Mouse (Mus musculus): Measurements from ENCODE around the gene Dpagt1.
A peak's percentile ranks its signal among the peaks of the same experiment; 100 is the strongest.
"Not testable (repeated sequence)": the region's sequence is repeated elsewhere in the genome, so short reads cannot be mapped to it uniquely, and the experiment has no call there.

Gene Dpagt1

DNA sequence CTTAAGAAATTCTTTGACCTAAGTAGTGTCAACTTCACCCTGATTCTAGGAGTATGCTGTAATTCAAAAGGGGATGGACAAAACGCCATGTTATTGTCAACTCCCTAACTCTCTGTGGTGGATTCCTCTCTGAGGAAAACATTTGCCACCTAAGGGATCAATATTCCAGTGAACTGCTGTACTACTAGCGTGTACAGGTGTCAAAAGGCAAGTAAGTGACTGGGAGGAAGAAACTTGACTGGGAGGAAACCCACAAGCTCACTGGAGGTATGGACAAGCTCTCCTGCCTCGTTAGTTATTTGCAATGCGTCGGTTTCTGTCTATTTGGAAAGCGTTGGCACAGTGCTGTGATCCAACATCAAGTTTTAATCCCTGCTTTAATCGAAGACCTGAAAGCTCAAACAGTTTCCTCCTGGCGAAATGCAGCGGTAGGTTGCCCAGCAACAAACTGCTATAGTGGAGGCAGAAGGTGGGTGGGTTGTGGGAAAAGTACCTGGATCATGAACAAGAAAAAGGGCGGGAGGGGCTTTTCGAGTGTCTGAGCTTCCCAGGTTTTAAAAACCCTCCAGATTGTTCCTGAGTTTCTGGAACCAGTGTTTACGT lies at the start of gene Dpagt1:
TSS of gene Dpagt1 (plus strand) at position 252 of the 603 bp plus-strand sequence.
- DNase-seq, result no peak

DNA sequence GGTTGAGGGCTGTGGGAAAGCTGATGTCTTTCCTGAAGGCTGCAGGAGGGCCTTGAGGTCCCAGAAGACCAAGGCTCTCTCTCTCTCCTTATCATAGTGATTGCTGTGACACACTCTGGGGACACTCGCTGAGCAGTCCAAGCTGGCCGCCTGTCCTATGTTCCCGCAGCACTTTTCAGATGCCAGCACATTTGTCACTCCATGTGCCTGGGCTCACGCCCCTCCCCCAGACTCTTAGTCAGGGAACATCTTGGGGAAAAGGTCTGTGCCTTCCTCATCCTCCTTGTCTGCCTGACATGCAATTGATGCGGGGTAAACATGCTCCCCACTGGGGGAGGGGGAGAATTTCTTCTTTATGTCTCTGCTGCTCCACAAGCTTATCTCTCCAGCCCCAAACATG lies 42.6 kb upstream of the Dpagt1 start:
- DNase-seq, result no peak

DNA sequence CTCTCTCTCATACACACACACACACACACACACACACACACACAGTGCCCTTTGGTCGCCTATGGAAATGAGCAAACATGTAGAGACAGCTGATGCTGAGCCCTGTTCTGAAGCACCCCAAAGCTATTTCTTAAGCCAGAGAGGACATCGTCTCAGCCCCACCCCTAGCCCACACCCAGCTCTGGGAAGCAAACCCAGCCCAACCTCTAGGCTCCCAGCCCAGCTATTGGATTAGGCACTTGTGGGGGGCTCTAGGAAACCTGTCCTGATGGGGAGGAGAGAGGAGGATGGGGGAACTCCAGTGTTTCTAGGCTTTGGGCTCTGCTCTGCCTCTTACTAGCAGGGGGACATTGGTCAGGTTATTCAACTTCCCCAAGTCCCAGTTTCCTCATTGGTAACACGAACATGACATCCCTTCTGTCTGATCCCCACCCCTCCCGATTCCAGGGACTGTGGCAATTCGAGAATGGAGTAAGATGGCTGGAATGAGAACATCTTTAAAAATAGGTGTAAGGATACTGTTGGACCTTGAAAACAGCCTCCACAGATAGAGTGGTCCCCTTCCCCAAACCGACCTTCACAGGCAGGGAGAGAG lies 39.5 kb upstream of the Dpagt1 start:
- no peak for DNase-seq

DNA sequence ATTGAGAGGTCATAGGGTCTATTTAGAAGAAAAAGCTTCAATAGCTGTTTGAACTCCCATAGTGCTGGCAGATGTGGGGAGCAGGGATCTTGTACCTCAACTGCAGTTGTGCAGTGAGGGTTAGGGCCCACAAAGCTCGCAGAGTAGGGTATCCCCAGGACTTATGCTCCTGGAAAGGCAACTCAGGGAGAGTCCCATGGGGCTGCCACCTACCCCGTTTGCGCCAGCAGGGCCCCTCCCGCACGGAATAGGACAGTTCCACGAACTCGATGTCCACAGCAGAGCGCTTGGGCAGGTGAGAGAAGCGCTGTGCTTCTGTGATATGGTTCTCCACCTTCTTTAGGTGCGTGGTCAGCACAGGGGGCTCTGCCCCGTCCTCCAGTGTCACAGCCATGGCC lies 38.8 kb upstream of the Dpagt1 start:
- peak; percentile 21 to 27 for DNase-seq

DNA sequence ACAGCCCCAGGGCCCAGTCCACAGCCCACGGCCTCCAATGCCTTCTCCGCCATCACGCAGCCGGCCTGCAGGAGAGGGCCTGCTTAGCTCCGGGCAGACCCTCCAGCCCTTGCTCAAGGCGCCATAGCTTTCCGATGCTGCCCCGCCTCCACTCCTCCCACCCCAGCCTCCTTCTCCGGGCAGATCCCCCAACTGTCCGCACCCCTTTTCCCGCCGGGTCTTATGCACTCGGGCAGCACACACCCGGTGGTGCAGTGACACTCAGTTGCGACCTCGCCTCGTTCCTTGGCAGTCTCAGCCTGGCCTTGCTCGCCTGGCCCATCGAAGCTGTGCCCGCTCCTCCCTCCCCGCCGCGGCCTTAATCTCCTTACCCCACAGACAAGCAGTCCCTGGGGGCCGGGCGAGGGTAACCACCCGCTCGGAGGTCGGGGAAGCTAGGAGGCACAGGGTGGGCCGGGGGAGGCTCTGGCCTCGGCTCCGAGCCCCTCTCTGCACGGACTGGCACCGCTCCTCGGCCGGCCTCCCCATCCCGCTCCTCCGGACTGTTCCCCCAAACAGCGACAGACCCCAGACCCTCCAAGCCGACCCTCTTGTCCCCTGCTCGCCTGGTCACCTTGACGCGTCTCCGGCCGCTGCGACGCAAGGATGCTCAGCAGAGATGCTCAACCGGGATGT lies 38.3 kb upstream of the Dpagt1 start:
- peak; percentile 26 to 27 for DNase-seq

DNA sequence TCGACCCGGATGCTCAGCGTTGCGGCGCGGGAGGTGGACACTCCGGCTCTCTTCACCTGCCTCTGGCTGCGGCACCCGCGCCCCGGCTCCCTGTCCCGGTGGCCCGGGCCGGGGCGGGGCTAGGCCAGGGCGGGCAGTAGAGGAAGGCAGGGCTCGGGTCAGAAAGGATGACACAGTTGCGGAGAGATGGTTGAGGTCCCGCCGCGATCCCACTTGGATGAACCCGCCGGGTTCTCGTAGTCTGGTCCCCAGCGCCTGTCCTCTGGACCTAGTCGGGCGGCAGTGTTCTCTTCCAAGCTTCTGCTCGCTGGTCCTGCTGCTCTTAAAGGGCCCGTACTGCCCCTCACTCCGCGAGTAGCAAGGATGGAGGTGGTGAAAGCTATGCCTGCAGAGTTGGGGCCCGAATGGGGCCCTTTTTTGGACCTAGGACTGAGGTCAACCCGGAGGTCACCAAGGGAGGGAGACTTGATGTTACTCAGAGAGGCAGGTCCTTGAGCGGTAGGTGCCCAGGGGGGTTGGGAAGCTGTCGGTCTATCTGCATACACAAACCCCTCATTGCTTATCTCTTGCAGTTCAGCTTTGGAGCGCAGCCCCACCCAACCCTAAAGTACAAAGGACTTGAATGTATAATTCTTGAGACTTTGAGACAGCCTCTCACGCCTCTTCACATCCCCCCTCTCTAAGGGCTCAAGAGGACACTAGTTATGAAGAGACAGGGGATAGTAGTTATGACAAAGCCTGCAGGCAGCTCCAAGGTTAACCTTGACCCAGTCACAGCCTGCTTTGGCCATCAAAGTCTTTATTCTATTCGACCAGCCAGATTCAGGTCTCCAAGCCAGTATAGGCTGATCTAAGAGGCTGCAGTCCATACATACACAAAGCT lies 37.5 kb upstream of the Dpagt1 start, which contains the start of gene Abcg4:
TSS of gene Abcg4 (minus strand) at position 540 of the 883 bp plus-strand sequence.
- peak; percentile 15 to 29 for DNase-seq

DNA sequence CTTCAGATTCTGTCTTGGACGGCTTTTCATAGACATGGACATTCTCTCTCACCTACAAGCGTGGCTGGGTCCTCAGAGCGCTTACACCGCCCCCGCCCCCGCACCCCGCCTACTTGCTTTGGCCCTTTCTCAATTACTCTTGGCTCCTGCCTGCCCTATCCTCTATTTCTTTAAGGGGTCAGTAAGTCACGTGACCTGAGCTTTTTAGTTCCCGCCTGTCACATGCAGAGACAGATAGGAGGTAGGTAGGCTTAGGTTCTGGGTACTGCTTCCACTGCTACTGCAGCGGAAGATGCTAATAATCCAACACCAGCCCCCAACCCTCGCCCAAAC lies 36.9 kb upstream of the Dpagt1 start:
- DNase-seq, result no peak

DNA sequence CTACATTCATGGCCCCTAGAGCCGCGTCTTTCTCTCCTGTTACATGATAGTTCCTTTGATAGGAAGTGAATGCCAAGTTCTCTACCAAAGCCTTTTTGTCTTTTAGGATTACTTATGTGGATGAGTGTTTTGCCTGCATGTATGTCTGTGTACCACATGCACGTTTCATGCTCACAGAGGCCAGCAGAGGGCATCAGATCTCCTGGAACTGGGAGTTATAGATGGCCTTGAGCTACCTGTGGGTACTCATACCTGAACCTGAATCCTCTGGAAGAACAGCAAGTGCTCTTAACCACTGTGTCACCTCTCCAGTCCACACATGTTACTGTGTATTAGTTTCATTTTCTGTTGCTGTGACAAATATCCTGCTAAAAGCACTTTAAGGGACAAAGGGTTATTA lies 33.3 kb upstream of the Dpagt1 start:
- DNase-seq, result peak; percentile 69 to 71

DNA sequence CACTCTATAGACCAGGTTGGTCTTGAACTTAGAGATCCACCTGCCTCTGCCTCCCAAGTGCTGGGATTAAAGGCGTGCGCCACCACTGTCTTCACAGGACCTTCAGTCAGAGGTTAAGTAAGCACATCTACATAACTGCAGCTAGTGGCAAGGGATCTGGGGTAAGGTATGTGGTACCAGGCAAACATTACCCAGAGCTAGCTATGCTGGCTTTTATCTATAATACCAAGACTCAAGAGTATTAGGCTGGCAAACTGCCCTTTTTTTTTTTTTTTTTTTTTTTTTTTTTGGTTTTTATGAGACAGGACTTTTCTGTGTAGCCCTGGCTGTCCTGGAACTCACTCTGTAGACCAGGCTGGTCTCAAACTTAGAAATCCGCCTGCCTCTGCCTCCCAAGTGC lies 25.8 kb upstream of the Dpagt1 start:
- not testable (repeated sequence) for DNase-seq

DNA sequence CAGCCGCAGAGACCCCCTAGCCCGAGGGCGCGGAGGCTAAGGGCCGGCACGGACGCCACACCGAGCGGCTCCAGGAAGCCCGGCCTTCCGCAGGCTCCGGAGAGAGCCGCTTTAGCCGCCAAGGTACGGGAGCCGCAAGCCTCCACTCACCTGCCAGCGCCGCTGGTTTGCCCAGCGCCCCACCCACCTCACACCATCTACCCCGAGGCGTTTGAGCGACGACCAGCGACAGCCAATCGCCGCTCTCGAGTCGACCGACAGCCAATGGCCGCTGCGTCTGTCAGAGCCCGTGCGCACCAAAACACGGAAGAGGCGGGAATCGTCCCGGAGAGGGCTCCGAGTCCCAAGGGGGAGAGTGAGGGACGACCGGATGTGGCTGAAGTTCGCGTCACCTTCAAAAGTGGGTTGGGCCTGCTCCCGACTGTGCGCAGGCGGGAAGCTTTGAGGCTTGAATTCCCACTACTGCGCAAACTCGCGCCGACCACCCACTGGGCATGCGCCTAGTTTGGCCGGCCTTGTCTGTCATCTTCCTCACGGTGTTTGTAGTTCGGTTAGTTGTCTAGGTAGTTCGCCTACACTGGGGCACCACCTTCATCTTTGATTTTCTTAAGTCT lies 20.2 kb upstream of the Dpagt1 start, which contains the start of gene Hinfp:
TSS of gene Hinfp (minus strand) at position 206 of the 614 bp plus-strand sequence.
- peak; percentile 98 for DNase-seq

DNA sequence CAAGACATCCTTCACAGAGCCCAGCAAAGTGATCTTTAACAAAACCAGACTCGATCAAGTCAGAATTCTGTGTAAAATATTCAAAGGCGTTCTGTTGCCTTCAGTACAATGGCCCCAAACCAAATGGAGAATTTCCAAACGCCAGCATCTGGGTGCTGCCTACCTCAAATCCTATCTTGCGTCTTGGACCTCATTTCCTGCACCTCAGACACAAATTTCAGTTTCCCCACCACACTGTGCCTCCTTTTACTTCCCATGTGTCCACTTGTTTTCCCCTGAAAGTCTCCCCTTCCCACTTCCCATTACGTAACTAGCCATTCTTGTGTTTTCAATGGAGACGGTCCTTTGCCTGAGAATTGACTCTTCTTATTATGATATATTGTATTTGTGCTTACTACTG lies 19.3 kb upstream of the Dpagt1 start:
- no peak for DNase-seq

DNA sequence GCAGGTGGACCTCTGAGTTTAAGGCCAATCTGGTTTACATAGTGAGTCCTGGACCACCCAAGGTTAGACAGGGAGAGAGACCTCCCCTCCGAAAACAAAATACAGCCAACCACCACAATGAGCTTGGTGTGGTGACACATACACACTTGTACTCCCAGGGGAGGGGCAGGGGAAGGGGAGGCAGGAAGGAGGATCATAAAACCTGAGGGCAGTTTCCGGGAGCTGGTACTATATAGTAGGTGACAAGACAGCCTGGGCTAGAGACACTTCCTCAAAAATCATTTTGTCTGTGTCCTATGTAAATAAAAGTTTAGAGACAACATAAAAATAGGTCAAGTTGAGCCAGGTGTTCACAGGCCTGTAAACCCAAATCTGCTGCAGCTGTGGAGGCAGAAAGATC lies 18.6 kb upstream of the Dpagt1 start:
- peak; percentile 55 to 61 for DNase-seq

DNA sequence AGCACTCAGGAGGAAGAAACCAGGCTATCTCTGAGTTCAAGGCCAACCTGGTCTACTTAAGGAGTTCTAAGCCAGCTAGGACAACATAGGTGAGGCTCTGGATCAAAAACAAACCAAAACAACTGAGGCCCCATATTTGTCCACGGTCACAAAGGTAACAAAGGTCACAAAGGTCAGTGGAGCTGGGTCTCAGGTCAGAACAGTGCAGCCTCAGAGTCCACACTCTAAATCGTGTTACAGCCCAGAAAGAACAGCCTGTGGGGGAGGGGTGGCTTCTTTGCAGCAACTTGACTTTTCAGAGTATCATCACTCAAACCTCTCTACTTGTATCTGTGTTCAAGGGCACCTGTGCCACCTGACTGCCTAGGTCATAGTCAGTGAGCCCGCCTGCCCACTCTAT lies 16.1 kb upstream of the Dpagt1 start:
- DNase-seq, result no peak

DNA sequence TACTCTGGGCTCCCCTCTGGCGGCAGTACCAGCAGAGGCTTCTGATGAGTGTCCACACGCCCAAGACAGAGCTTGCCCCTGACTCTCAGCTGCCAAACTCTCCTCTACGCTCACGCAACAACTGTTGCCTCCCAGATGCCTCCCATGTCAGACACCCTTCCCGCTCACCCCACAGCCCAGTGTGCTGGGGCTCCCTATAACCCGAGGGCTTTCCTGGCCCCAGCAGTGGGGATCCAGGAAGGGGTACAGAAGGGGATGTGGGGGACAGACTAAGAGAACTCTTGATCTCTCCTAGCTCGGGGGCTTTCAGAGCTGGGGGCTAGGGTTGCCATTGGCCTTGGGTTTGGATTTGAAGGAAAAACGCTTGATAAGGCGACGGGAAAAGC lies 15.1 kb upstream of the Dpagt1 start:
- no peak for DNase-seq

DNA sequence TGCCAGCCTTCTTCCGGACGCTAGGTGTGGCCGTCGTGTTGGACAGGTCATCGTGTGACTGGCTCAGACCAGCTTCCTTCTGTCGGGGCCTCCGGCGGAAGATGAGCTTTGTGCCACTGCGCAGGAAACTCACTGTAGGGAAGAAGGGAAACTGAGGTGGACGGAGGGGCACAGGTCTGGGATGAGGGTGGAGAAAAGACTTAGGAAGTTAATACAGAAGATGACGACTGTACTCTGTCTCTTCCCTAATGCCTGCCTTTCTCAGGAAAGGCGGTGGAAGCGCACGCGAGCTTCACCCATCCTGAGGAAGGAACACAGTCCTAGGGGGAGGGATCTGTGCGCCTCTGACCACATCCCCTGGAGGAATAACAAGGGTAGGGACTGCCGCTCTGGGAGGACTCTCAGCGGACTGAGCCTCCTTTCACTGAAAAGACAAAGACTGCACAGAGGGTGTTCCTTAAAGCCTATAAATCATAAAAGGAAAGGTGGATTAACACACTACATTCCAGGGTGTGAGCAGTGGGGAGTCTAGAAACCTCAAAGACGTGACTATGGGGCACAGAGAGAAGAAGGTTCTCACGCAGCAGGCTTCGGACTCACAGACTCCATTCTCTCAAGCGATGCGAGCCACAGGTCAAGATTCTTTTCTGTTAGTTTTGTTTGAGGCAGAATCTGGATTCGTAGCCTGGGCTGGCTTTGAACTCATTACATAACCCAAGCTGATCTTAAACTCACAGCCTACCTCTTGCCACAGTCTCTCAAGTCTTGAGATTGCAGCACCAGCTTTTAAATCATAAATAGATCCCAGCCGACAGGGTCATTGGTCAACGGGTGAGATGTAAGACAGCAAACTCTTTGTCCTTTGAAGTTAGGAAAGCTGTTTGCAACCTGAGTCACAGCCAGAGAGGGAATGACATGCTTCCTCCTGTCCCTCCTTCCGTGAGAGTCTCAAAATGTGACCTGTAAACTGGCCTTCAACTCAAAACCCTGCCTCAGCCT lies 14.4 kb upstream of the Dpagt1 start:
- DNase-seq, result no peak

DNA sequence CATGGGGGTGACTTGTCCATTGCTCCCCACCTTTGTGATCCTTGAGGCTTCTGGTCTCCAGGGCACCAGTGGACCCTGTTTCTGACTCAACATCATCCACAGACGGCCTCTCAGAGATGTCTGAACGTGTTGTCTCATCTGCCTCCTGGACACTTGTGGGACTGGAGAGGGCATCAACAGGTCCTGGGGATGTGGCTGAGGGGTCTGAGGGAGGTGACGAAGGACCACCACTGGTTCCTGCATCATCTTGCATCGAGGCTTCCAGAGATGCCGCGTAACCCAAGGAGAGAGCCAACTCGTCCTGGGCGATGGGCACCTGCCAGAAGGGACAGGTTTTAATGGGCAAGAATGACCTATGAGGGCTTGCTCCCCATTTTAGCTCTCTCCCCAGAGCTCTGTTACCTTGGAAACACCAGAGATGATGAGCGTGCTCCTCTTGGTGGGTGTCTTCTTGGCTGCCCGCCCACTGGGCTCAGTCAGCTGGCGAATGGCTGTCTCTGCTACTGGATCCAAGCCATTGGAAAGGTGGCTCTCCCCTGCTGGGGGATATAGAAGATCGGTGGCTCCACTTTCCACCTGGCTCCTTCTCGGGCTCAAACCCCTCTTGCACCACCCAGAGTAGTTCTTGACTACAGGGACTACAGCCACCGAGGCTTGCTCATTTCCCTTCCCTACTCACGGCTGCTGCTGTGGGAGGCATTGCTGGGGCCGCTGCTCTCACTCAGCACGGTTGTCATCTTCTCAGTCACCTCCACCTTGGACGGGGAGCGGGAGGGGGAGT lies 12.2 kb upstream of the Dpagt1 start:
- no peak for DNase-seq

DNA sequence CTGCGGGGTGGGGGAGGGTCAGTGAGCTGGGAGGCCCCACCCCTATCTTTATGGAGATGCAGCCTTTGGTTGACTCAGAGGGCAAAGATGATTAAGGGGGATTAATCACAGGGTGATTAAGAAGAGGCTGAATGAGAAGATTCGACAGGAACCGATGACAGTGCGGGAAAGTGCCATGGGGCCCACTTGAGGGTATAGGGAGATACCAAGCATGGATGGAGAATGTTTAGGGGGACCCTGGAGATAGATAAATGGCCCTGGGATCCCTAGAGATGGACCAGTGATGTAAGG lies 11.6 kb upstream of the Dpagt1 start:
- DNase-seq, result no peak

DNA sequence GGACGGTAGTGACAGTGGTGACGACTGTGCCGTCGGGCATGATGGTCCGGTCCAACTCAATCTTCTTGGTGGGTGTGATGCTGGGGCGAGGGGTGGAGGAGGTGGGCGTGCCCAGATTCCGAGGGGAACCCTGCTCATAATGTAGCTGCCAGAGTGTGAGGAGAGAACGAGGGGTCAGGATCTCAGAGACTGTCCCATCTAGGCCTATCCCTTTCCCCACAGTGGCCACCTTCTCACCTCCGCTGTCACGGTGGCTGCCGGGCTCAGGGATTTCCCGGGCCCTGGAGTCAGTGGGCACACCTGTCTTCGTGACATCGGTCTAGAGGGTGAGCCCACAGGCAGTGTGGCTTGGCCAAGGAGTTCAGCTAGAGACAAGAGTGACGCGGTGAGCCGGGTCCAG lies 10.9 kb upstream of the Dpagt1 start:
- DNase-seq, result no peak

DNA sequence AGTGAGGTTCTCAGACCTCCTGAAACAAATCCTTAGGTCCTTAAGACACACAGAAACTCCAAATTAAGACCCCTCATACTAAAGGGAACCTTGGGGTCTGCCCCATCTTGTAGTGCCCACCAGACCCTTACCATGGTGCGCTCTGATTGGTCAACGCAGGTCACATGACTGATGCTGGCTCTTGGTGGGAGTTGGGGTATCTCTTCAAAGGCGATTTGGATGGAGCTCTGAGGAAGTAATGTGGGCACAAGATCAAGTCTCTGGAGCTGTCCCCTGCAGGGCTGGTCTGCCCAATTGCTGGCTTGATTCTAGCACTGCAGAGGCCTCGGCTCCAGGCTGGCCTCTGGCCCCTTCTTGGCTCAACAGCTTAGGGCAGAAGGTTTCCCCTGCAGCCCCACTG lies 8.4 kb upstream of the Dpagt1 start:
- no peak for DNase-seq

DNA sequence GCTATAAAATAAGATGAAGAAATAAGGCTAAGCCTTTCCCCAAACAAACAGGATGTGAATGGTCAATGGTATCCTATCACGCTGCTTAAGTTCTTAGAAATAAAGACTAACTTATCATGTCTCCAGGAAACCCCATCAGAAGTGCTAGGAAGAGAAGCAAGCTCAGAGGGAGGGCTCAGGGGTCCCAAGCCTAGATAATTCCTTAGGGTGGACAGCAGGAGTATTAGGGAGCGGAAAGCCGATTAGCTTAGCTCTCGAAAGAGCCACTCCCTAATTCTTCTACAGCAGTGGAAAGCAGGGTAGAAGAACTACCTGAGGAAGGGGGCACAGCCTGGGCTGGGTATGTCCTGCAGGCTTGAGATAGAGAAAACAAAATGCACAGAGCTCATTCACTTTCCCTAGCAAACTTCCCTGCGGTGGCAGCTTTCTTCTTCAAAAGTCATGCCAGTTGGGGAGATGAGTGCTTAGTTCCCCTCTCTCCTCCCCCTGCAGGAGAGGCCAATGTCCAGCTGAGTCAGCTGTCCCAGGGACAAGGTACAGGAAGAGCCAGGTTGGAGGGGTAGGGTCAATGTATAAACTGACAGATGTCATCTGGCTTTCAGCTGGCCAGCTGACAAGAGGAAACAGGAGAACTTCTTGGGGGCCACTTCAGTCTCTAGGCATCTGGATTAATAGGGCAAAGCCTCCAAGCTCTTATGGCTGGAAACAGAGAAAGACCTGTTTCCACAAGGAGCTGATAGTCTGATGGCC lies 7.6 kb upstream of the Dpagt1 start:
- DNase-seq, result no peak

DNA sequence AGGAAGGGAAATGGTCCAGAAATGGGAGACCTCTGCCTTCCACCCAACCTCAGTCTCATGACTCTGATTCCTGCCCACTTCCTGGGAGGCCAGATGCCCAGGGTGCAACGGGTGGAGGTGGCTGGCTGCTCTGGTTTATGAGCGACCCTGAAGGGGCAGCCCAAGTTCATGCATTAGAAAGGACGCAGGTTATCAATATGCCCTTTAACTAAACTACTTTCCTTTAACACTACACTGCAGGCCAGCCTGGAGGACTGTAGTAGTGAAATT lies 7.1 kb upstream of the Dpagt1 start:
- DNase-seq, result no peak

All from B cell, adult 2 months (primary cell).